Mouse (Mus musculus) intestine, postnatal 0 days (tissue): ENCODE results near the gene Slc35e3. TPM values are rescaled to one million over a fixed set of nuclear protein-coding genes. Genes with fewer than 3 reads are reported as not detected.

Experiments
- ATAC-seq: fragments of 200-750 bp; cut with Nextera tagmentation; 2 replicates; pipeline ENCODE4 v1.8.0; 2017; ENCODE audit warnings: mild to moderate bottlenecking, moderate TSS enrichment, moderate library complexity
- H3K27ac ChIP-seq: fragments of 300-500 bp; sonication (generic); 2 replicates; pipeline ENCODE4 v1.5.1; 2014; ENCODE audit warnings: mild to moderate bottlenecking, low read depth, low read length, moderate library complexity
- H3K27me3 ChIP-seq: fragments of 300-500 bp; sonication (generic); replicated peaks from 2 replicates; pipeline ENCODE4 v1.6.1; 2014; ENCODE audit warnings: low read length, mixed read lengths; ENCODE audit not compliant: control insufficient read depth, insufficient read depth
- H3K36me3 ChIP-seq: fragments of 300-500 bp; sonication (generic); 2 replicates; pipeline ENCODE4 v1.6.1; 2014; ENCODE audit warnings: mild to moderate bottlenecking, moderate library complexity; ENCODE audit not compliant: control insufficient read depth, insufficient read depth
- H3K4me1 ChIP-seq: fragments of 300-500 bp; sonication (generic); replicated peaks from 2 replicates; pipeline ENCODE4 v1.6.1; 2014; ENCODE audit warnings: antibody characterized with exemption, low read length, mixed read lengths; ENCODE audit not compliant: control insufficient read depth, insufficient read depth
- H3K4me2 ChIP-seq: fragments of 300-500 bp; sonication (generic); replicated peaks from 2 replicates; pipeline ENCODE4 v1.6.1; 2014; ENCODE audit warnings: low read depth, mild to moderate bottlenecking, moderate library complexity
- H3K4me3 ChIP-seq: fragments of 300-500 bp; sonication (generic); 2 replicates; pipeline ENCODE4 v1.5.1; 2014; ENCODE audit warnings: low read depth, low read length
- H3K9ac ChIP-seq: fragments of 300-500 bp; sonication (generic); 2 replicates; pipeline ENCODE4 v1.6.1; 2014; ENCODE audit warnings: mild to moderate bottlenecking, low read depth, low read length
- H3K9me3 ChIP-seq: fragments of 300-500 bp; sonication (generic); 2 replicates; pipeline ENCODE4 v1.6.1; 2016; ENCODE audit warnings: mixed run types; ENCODE audit not compliant: control insufficient read depth
- CTCF ChIP-seq: sonication (generic); IDR thresholded peaks from 2 replicates; pipeline ENCODE4 v1.5.1; 2016; ENCODE audit warnings: low read depth, mild to moderate bottlenecking, control low read depth, antibody characterized with exemption, moderate library complexity
- WGBS: fragments of 180-500 bp; shearing (Covaris S2); extraction: QIAGEN DNeasy Blood & Tissue Kit; methylation state at CpG from one replicate; pipeline ENCODE4 v1.1.7; 2014; 5-methylcytosine and 5-hydroxymethylcytosine counted together
- polyA plus RNA-seq: library from polyadenylated mRNA; unstranded; fragments of >200 nt; fragmentation: Nextera tagmentation; extraction: Ambion mirVana; gene quantifications from 2 replicates; pipeline ENCODE4 v1.2.1, GENCODE M21; 2015

The Slc35e3 gene
- 13.5 TPM in 2 replicates for polyA plus RNA-seq

- peak within 1 kb of the TSS; percentile 74 for H3K4me2 ChIP-seq
- no peaks in the 10 kb centered on the region for H3K9me3 ChIP-seq
- no peaks in the 10 kb centered on the region for H3K27me3 ChIP-seq
- H3K4me3 ChIP-seq = peak within 1 kb of the TSS; percentile 50
- H3K9ac ChIP-seq = peak within 1 kb of the TSS; percentile 46
- TF ChIP-seq CTCF = no peak
- ATAC-seq = peak; percentile 94
- peak within 1 kb of the TSS; percentile 73 for H3K27ac ChIP-seq
- 14% methylated on average over 45 of the region's 46 CpGs for WGBS
- H3K36me3 ChIP-seq = peaks cover 22% of the 10 kb centered on the region
- no peaks in the 10 kb centered on the region for H3K4me1 ChIP-seq
Observed at GRCm38 (mm10) chr10:117746297-117746883, at the start of gene Slc35e3. Gene Slc35e3 (minus strand): TSS chr10:117746365.

- peaks cover 4% of the 10 kb centered on the region; the same call in 1 of the 2 replicates for H3K4me1 ChIP-seq
- H3K4me3 ChIP-seq = no peak overlapping the region
- TF ChIP-seq CTCF = no peak
- WGBS = 65% methylated on average over 4 of the region's 4 CpGs
- no peaks in the 10 kb centered on the region for H3K9me3 ChIP-seq
- no peak overlapping the region for H3K9ac ChIP-seq
- ATAC-seq = no peak
- no peak overlapping the region for H3K4me2 ChIP-seq
- no peaks in the 10 kb centered on the region for H3K27me3 ChIP-seq
- H3K27ac ChIP-seq = no peak overlapping the region
- no peaks in the 10 kb centered on the region for H3K36me3 ChIP-seq
Observed at GRCm38 (mm10) chr10:117795206-117795605, 49.0 kb upstream of the Slc35e3 start.

- H3K4me2 ChIP-seq = peak overlapping the region; percentile 87
- no peaks in the 10 kb centered on the region for H3K4me1 ChIP-seq
- no peak overlapping the region for H3K4me3 ChIP-seq
- H3K9ac ChIP-seq = no peak overlapping the region
- H3K27ac ChIP-seq = peak overlapping the region; percentile 82; the same call in 1 of the 2 replicates
- no peaks in the 10 kb centered on the region for H3K9me3 ChIP-seq
- ATAC-seq = no peak
- H3K27me3 ChIP-seq = no peaks in the 10 kb centered on the region
- peak; percentile 28; the same call in 1 of the 2 replicates for TF ChIP-seq CTCF
- 58% methylated on average over 11 of the region's 11 CpGs for WGBS
- H3K36me3 ChIP-seq = no peaks in the 10 kb centered on the region
Observed at GRCm38 (mm10) chr10:117793436-117794030, 47.4 kb upstream of the Slc35e3 start.

- H3K27ac ChIP-seq = peak within 1 kb of the TSS; percentile 91
- no peaks in the 10 kb centered on the region for H3K9me3 ChIP-seq
- no peaks in the 10 kb centered on the region for H3K4me1 ChIP-seq
- ATAC-seq = peak; percentile 96
- H3K36me3 ChIP-seq = peaks cover 4% of the 10 kb centered on the region
- H3K4me2 ChIP-seq = peak within 1 kb of the TSS; percentile 87
- WGBS = under 1% methylated on average over 75 of the region's 75 CpGs
- H3K27me3 ChIP-seq = no peaks in the 10 kb centered on the region
- peak within 1 kb of the TSS; percentile 92 for H3K4me3 ChIP-seq
- peak within 1 kb of the TSS; percentile 69 for H3K9ac ChIP-seq
- TF ChIP-seq CTCF = no peak
Observed at GRCm38 (mm10) chr10:117792141-117793091, 46.3 kb upstream of the Slc35e3 start, which contains the start of gene Nup107. Gene Nup107 (minus strand): TSS chr10:117792705.

GRCm38 (mm10) chr10:117791171-117791470 is 45.0 kb upstream of the Slc35e3 start:
- Histone ChIP-seq H3K9ac (no peak overlapping the region), H3K4me1 (no peaks in the 10 kb centered on the region), H3K36me3 (peaks cover 4% of the 10 kb centered on the region), H3K4me3 (no peak overlapping the region), H3K4me2 (peak overlapping the region; percentile 87), H3K27ac (no peak overlapping the region), H3K27me3 (no peaks in the 10 kb centered on the region), H3K9me3 (no peaks in the 10 kb centered on the region)
- 74% methylated on average over 2 of the region's 2 CpGs for WGBS
- ATAC-seq = no peak
- no peak for TF ChIP-seq CTCF
